10 mouse cellular contexts compared by ENCODE assay signal in genomic region chr11:7210343-7210742, GRCm38 (mm10). TPM values are rescaled to one million over a fixed set of nuclear protein-coding genes. Genes with fewer than 3 reads are reported as not detected.
A peak's percentile ranks its signal among the peaks of the same experiment; 100 is the strongest.
DNase-seq lines count a peak whose midpoint lies in the region; ATAC-seq and TF ChIP-seq lines count a peak whose summit lies in the region.
"Had no signal": no experiment of that assay in that cellular context is flagged by ENCODE, and none has a peak within 500 bp of the region (broad histone marks: within the 10 kb centered on the region; RNA-seq: fewer than 3 reads in every experiment).

No protein-coding gene starts in this region.

- H3K4me1 ChIP-seq in heart, embryonic 10.5 days: peaks cover 14% of the 10 kb centered on the region
- 0 out of 2 replicates have a peak, but pooled peaks cover 6% of the 10 kb centered on the region for H3K4me1 ChIP-seq in liver, embryonic 12.5 days

- 0 out of 2 replicates have a peak, but pooled peaks have one; percentile 5 for ATAC-seq in liver, embryonic 12.5 days
- ATAC-seq in monocyte, adult 5-6 weeks (replicated peaks; ENCODE audit: insufficient number of reproducible peaks, low FRiP score, low TSS enrichment, poor library complexity, severe bottlenecking): no peak

- DNase-seq in adrenal gland, adult 2 months: peak; percentile 79
- DNase-seq in embryo, embryonic 9.5 days (ENCODE audit: extremely low spot score): peak; percentile 78
- peak; percentile 87 for DNase-seq in heart, embryonic 10.5 days (ENCODE audit: low spot score)
- DNase-seq in kidney, postnatal 25 days: peak; percentile 73 to 81
- peak; percentile 87 for DNase-seq in retina, embryonic 14.5 days (ENCODE audit: low spot score)

- no peaks in the 10 kb centered on the region for H3K36me3 ChIP-seq in C2C12 (ENCODE audit: control insufficient read depth, insufficient read depth)
- H3K36me3 ChIP-seq in heart, embryonic 10.5 days: peaks cover 11% of the 10 kb centered on the region; the same call in 1 of the 2 replicates
- H3K36me3 ChIP-seq in liver, embryonic 12.5 days: no peaks in the 10 kb centered on the region
- H3K36me3 ChIP-seq: stomach, embryonic 15.5 days had no signal

- no peak overlapping the region for H3K4me2 ChIP-seq in liver, embryonic 12.5 days
- H3K4me2 ChIP-seq: stomach, embryonic 15.5 days had no signal

- no peak overlapping the region for H3K27ac ChIP-seq in heart, embryonic 10.5 days
- H3K27ac ChIP-seq in liver, embryonic 12.5 days: no peak overlapping the region
- H3K27ac ChIP-seq: stomach, embryonic 15.5 days had no signal

- 26% methylated on average over 6 of the region's 6 CpGs for WGBS in heart, embryonic 10.5 days
- 20% methylated on average over 6 of the region's 6 CpGs for WGBS in liver, embryonic 12.5 days (ENCODE audit: insufficient replicate concordance)

- H3K9me3 ChIP-seq in heart, embryonic 10.5 days: no peaks in the 10 kb centered on the region
- no peaks in the 10 kb centered on the region for H3K9me3 ChIP-seq in liver, embryonic 12.5 days (replicated peaks)
- H3K9me3 ChIP-seq: stomach, embryonic 15.5 days had no signal

- H3ac ChIP-seq in C2C12 (ENCODE audit: control insufficient read depth, insufficient read length, low read depth): no peak overlapping the region

- H3K79me2 ChIP-seq in C2C12 (ENCODE audit: control insufficient read depth, insufficient read depth): no peaks in the 10 kb centered on the region

- no peak overlapping the region for H3K9ac ChIP-seq in liver, embryonic 12.5 days
- H3K9ac ChIP-seq: stomach, embryonic 15.5 days had no signal

- peaks cover 6% of the 10 kb centered on the region for H3K27me3 ChIP-seq in C2C12 (ENCODE audit: control insufficient read depth, insufficient read depth, insufficient read length)
- H3K27me3 ChIP-seq in heart, embryonic 10.5 days (ENCODE audit: insufficient read depth, poor library complexity, severe bottlenecking): peaks cover 39% of the 10 kb centered on the region
- H3K27me3 ChIP-seq in liver, embryonic 12.5 days (replicated peaks): peaks cover 46% of the 10 kb centered on the region

- H3K79me3 ChIP-seq in C2C12 (ENCODE audit: low read depth): no peaks in the 10 kb centered on the region

- no peak overlapping the region for H3K4me3 ChIP-seq in C2C12 (ENCODE audit: insufficient read depth, poor library complexity, severe bottlenecking)
- no peak overlapping the region for H3K4me3 ChIP-seq in heart, embryonic 10.5 days
- no peak overlapping the region for H3K4me3 ChIP-seq in liver, embryonic 12.5 days
- H3K4me3 ChIP-seq: stomach, embryonic 15.5 days had no signal

- TF ChIP-seq CTCF in C2C12 (IDR thresholded peaks at IDR 0.05; ENCODE audit: control insufficient read depth, insufficient read depth, insufficient read length): peak; percentile 30

TF ChIP-seq in C2C12, 6 proteins besides CTCF, POLR2A, EP300 and RAD21:
- TF ChIP-seq MAX (IDR thresholded peaks at IDR 0.05) (no peak), FOSL1 (IDR thresholded peaks at IDR 0.05; ENCODE audit: insufficient read depth, low read length, poor library complexity, severe bottlenecking) (no peak), CEBPB (IDR thresholded peaks at IDR 0.05; ENCODE audit: low read depth) (no peak), MYOG (IDR thresholded peaks at IDR 0.05; ENCODE audit: control insufficient read depth, extremely low read depth, insufficient read length) (no peak), MYOD1 (IDR thresholded peaks at IDR 0.05; ENCODE audit: control insufficient read depth, insufficient read length, low read depth) (no peak), USF1 (IDR thresholded peaks at IDR 0.05; ENCODE audit: low read depth) (no peak)
TF ChIP-seq in C2C12: peak in this region for 0.

RNA-seq across cellular contexts. Expression of gene Igfbp3, which starts 3.4 kb away (rescaled TPM):
- polyA plus RNA-seq in C2C12 (2012; fragmentation: generic; extraction: Trizol): 0.16 TPM
- total RNA-seq in adrenal gland, adult 2 months (2021): 10 to 100 TPM; 55.1 to 85.9 TPM
- polyA plus RNA-seq in adrenal gland, adult 2 months (2012; rRNA removed): 197 and 237 TPM in 2 replicates
- 15.7 and 25.9 TPM in 2 replicates for polyA plus RNA-seq in heart, embryonic 10.5 days (2016; fragmentation: Nextera tagmentation; extraction: Ambion mirVana)
- 42.6 and 43.2 TPM in 2 replicates for polyA plus RNA-seq in liver, embryonic 12.5 days (2016; fragmentation: Nextera tagmentation; extraction: Ambion mirVana)
- total RNA-seq in monocyte, adult 5-6 weeks (2017): not detected in 3 replicates

RNA-seq across cellular contexts. Expression of gene Igfbp1, which starts 12.8 kb away (rescaled TPM):
- not detected for polyA plus RNA-seq in C2C12 (2012; fragmentation: generic; extraction: Trizol)
- total RNA-seq in adrenal gland, adult 2 months (2021): under 1 TPM in 1 of 2 experiments, not detected in 1; 0.43 TPM
- polyA plus RNA-seq in adrenal gland, adult 2 months (2012; rRNA removed): 0.15 TPM in 1 of 2 replicates, not detected in the other
- 0.15 and 4.3 TPM in 2 replicates for polyA plus RNA-seq in heart, embryonic 10.5 days (2016; fragmentation: Nextera tagmentation; extraction: Ambion mirVana)
- polyA plus RNA-seq in liver, embryonic 12.5 days (2016; fragmentation: Nextera tagmentation; extraction: Ambion mirVana): 39.5 and 41.4 TPM in 2 replicates
- total RNA-seq in monocyte, adult 5-6 weeks (2017): not detected in 3 replicates

RNA-seq across cellular contexts. Expression of gene Gm11985, which starts 22.0 kb away (rescaled TPM):
- not detected for polyA plus RNA-seq in C2C12 (2012; fragmentation: generic; extraction: Trizol)
- not detected for total RNA-seq in adrenal gland, adult 2 months (2021)
- polyA plus RNA-seq in adrenal gland, adult 2 months (2012; rRNA removed): not detected in 2 replicates
- polyA plus RNA-seq in heart, embryonic 10.5 days (2016; fragmentation: Nextera tagmentation; extraction: Ambion mirVana): 0.21 TPM in 1 of 2 replicates, not detected in the other
- not detected in 2 replicates for polyA plus RNA-seq in liver, embryonic 12.5 days (2016; fragmentation: Nextera tagmentation; extraction: Ambion mirVana)
- not detected in 3 replicates for total RNA-seq in monocyte, adult 5-6 weeks (2017)
- polyA plus RNA-seq: frontal cortex, adult 2 months; stomach, embryonic 15.5 days had no signal

Comparison
In these comparisons a context has a peak if more than half of its experiments do, and no peak if none do; other contexts are left out.
1. RNA of gene Igfbp3, which starts 3.4 kb away (polyA plus RNA-seq): 197 to 237 TPM in adrenal gland, adult 2 months, 42.6 to 43.2 TPM in liver, embryonic 12.5 days and 15.7 to 25.9 TPM in heart, embryonic 10.5 days; 0.16 TPM in C2C12 (single experiment); every median in the first group is over 10 times any median in the second.
2. Peak in every context shown above with its lines, with median percentiles within 50 percentile points of each other: DNase-seq.